Mouse (Mus musculus) liver, embryonic 16.5 days (tissue): ENCODE results near the gene Cers1. TPM values are rescaled to one million over a fixed set of nuclear protein-coding genes. Genes with fewer than 3 reads are reported as not detected.

Experiments used
- ATAC-seq: fragments of 200-750 bp; cut with Nextera tagmentation; 2 replicates; pipeline ENCODE4 v1.8.0; 2017; ENCODE audit warnings: low read depth, mild to moderate bottlenecking, moderate number of reproducible peaks, moderate library complexity
- H3K27ac ChIP-seq: fragments of 300-500 bp; sonication (generic); 2 replicates; pipeline ENCODE4 v1.5.1; 2014; ENCODE audit warnings: mild to moderate bottlenecking, low read length
- H3K27me3 ChIP-seq: fragments of 300-500 bp; sonication (generic); 2 replicates; pipeline ENCODE4 v1.6.1; 2014; ENCODE audit warnings: low read depth, low read length, mixed read lengths; ENCODE audit not compliant: control insufficient read depth, insufficient read depth
- H3K36me3 ChIP-seq: fragments of 300-500 bp; sonication (generic); 2 replicates; pipeline ENCODE4 v1.6.1; 2014; ENCODE audit warnings: mild to moderate bottlenecking; ENCODE audit not compliant: control insufficient read depth, insufficient read depth
- H3K4me1 ChIP-seq: fragments of 300-500 bp; sonication (generic); 2 replicates; pipeline ENCODE4 v1.6.1; 2014; ENCODE audit warnings: low read depth, low read length, mixed read lengths; ENCODE audit not compliant: control insufficient read depth
- H3K4me2 ChIP-seq: fragments of 300-500 bp; sonication (generic); 2 replicates; pipeline ENCODE4 v1.6.1; 2014; ENCODE audit warnings: low read depth, low read length, mixed read lengths
- H3K4me3 ChIP-seq: fragments of 300-500 bp; sonication (generic); 2 replicates; pipeline ENCODE4 v1.5.1; 2014; ENCODE audit warnings: low read depth, mild to moderate bottlenecking, low read length
- H3K9ac ChIP-seq: fragments of 300-500 bp; sonication (generic); 2 replicates; pipeline ENCODE4 v1.6.1; 2014; ENCODE audit warnings: low read depth, low read length
- H3K9me3 ChIP-seq: fragments of 300-500 bp; sonication (generic); replicated peaks from 2 replicates; pipeline ENCODE4 v1.6.1; 2016; ENCODE audit warnings: low read length; ENCODE audit not compliant: control insufficient read depth
- WGBS: fragments of 180-500 bp; shearing (Covaris S2); extraction: QIAGEN DNeasy Blood & Tissue Kit; methylation state at CpG from one replicate; pipeline ENCODE4 v1.1.7; 2014; ENCODE audit not compliant: insufficient replicate concordance; 5-methylcytosine and 5-hydroxymethylcytosine counted together
- polyA plus RNA-seq: library from polyadenylated mRNA; unstranded; fragments of >200 nt; fragmentation: Nextera tagmentation; extraction: Ambion mirVana; gene quantifications from 2 replicates; pipeline ENCODE4 v1.2.1, GENCODE M21; 2015

Gene Cers1
- polyA plus RNA-seq, 1 experiment from 2014 or later = 0.24 TPM

DNA sequence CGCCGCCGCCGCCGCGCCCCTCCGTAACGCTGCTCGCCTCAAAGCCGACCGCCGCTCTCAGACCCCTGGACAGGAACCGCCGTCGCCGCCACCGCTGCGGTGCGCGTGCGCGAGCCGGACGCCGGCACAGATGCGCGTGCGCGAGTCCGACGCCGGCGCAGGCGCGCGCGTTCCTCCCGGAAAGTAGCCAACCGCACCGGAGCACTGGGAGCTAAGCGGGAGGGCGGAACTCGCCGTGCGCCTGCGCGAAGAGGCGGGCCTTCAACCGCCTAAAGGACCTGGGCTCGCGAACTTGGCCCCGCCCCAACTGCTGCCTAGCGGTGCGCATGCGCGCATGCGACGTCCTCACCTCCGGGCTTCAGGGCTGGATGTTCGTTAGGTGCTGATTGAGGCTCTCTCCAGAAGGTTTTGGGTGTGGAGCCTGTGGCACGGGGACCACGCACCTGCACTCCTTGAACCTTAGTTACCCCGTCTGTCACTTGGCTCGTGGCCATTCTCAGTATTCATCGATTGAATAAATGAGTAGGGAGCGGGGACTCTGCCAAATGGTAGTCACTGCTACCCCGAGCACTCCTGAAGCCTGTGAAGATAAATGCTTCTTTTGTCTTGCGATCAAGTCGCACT is 37.7 kb downstream of the Cers1 start, which contains the start of gene Upf1:
TSS of gene Upf1 (minus strand) at position 85 of the 624 bp plus-strand sequence.
- H3K4me1 ChIP-seq = peaks cover 76% of the 10 kb centered on the region
- no peaks in the 10 kb centered on the region for H3K9me3 ChIP-seq
- peak; percentile 85 for ATAC-seq
- H3K36me3 ChIP-seq = peaks cover 11% of the 10 kb centered on the region
- peak within 1 kb of the TSS; percentile 97 for H3K4me2 ChIP-seq
- peak within 1 kb of the TSS; percentile 96 for H3K27ac ChIP-seq
- H3K4me3 ChIP-seq = peak within 1 kb of the TSS; percentile 96
- no peaks in the 10 kb centered on the region for H3K27me3 ChIP-seq
- WGBS = under 1% methylated on average over 65 of the region's 69 CpGs
- H3K9ac ChIP-seq = peak within 1 kb of the TSS; percentile 99

DNA sequence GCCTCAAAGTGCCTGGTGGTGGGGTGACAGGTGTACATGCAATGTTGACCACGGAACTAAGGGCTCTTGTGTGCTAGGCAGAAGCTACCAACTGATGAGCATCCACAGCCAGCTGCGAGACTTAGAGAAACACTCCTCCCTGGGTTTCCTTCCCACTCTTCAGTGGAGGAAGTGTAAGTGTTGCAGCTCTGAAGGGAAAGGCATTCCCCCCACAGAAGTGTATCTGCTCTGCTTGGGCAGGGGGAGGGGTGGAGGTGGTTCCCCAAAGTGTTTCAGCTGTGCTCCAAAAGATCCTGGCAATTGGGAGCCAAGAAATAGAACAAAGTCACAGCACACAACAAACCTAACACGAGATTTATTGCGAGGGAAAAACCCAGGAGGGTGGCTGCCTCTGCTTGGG is 38.4 kb downstream of the Cers1 start:
- H3K27ac ChIP-seq = peak overlapping the region; percentile 96
- 30% methylated on average over 4 of the region's 4 CpGs for WGBS
- H3K9me3 ChIP-seq = no peaks in the 10 kb centered on the region
- peaks cover 9% of the 10 kb centered on the region for H3K36me3 ChIP-seq
- no peaks in the 10 kb centered on the region for H3K27me3 ChIP-seq
- ATAC-seq = no peak
- H3K4me1 ChIP-seq = peaks cover 69% of the 10 kb centered on the region
- peak overlapping the region; percentile 59 for H3K9ac ChIP-seq
- peak overlapping the region; percentile 96 for H3K4me3 ChIP-seq
- H3K4me2 ChIP-seq = peak overlapping the region; percentile 86

DNA sequence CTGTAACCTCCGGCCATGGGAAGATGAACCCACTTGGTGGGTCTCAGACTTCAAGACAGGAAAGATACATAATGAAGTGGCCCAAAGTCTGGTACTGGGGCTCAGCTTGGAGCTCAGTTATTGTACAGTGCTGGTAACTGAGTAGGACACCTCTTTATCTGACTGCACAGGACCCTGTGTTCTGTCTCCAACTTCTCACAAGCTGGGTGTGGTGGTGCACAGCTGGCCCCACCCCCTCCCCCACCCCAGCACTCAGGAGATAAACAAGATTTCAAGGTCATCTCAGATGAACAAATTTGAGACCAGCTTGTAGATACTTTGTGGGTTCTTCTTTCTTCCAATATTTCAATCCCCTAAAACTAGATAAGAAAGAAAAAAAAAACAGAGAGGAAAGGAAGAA is 40.5 kb downstream of the Cers1 start:
- peak overlapping the region; percentile 87 for H3K27ac ChIP-seq
- peak; percentile 76 for ATAC-seq
- 28% methylated on average over 1 of the region's 1 CpGs for WGBS

DNA sequence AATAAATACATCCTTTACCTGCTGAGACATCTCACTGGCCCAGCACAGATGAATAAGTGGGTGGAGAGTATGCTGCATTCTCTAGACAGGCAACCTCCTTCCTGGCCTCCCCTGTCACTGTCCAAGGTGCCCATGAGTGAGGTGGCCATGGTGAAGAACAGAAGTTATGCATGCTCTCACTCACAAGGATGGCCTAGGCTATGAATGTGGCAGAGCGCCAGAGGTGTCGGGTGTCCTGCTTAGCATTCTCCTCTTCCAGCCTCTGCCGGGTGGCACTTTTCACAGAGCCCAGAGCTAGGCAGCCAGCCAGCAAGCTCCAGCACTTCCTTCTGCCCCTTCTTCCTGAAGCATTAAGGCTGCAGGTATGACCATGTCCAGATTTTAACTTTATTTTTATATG is 43.8 kb downstream of the Cers1 start:
- Histone ChIP-seq H3K4me1 (peaks cover 33% of the 10 kb centered on the region), H3K4me2 (no peak overlapping the region), H3K27ac (no peak overlapping the region), H3K27me3 (no peaks in the 10 kb centered on the region), H3K36me3 (no peaks in the 10 kb centered on the region), H3K9ac (no peak overlapping the region), H3K4me3 (no peak overlapping the region), H3K9me3 (peaks cover 2% of the 10 kb centered on the region; the same call in 1 of the 2 replicates)
- WGBS = 65% methylated on average over 3 of the region's 3 CpGs
- ATAC-seq = no peak

More for the DNA sequence above, 40.5 kb downstream of the Cers1 start:
- Histone ChIP-seq H3K4me2 (peak overlapping the region; percentile 60), H3K9me3 (peaks cover 2% of the 10 kb centered on the region; the same call in 1 of the 2 replicates), H3K4me1 (peaks cover 48% of the 10 kb centered on the region), H3K4me3 (peak overlapping the region; percentile 2), H3K27me3 (no peaks in the 10 kb centered on the region), H3K36me3 (no peaks in the 10 kb centered on the region), H3K9ac (peak overlapping the region; percentile 0)

DNA sequence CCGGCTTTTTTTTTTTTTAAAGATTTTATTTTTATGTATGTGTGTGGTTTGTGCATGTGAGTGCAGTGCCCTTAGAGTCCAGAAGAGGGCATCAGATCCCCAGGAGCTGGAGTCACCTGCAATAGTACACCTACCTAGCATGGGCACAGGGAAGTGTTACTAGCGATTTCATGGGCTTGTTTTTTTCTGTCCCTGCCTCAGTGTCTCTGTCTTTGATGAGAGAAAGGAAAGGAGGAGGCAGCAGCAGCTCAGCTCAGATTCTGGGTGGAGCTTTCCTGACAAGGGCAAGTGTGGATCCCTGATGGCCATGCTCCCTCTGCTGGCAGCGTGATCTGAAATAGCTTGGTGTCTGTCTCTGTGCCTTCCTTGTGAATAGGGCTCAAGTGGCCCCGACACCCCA is 45.2 kb downstream of the Cers1 start:
- H3K9ac ChIP-seq = no peak overlapping the region
- no peaks in the 10 kb centered on the region for H3K27me3 ChIP-seq
- H3K9me3 ChIP-seq = peaks cover 2% of the 10 kb centered on the region; the same call in 1 of the 2 replicates
- 44% methylated on average over 4 of the region's 4 CpGs for WGBS
- H3K4me2 ChIP-seq = no peak overlapping the region
- peaks cover 21% of the 10 kb centered on the region for H3K4me1 ChIP-seq
- H3K27ac ChIP-seq = no peak overlapping the region
- H3K36me3 ChIP-seq = no peaks in the 10 kb centered on the region
- no peak overlapping the region for H3K4me3 ChIP-seq
- no peak for ATAC-seq

DNA sequence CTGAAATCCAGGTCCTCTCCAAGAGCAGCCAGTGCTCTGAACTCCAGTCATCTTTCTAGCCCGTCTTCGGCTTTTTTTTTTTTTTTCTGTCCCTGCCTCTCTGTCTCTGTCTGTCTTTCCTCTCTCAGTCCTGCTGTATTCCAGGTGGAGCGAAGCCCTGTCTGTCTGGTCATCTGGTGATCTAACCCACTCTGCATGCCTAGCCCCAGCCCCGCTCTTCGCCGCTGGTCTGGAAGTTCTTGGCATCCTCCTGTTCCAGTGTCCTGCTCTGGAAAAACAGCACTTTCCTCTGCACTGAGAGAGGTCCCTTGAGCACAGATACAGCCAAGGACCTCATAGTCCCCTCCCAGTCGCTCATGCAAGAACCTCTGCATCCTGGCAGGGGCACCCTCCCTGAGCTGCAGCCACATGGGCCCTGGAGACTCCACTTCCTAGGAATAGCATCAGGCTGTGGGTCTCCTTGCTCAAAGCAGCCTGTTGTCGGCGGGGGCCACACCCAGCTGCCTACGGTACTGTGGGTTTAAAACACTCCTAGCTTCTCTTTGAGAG is 46.0 kb downstream of the Cers1 start:
- H3K4me1 ChIP-seq = peaks cover 16% of the 10 kb centered on the region
- H3K4me3 ChIP-seq = no peak overlapping the region
- no peak overlapping the region for H3K9ac ChIP-seq
- H3K27ac ChIP-seq = no peak overlapping the region
- H3K9me3 ChIP-seq = peaks cover 2% of the 10 kb centered on the region; the same call in 1 of the 2 replicates
- H3K36me3 ChIP-seq = no peaks in the 10 kb centered on the region
- H3K27me3 ChIP-seq = no peaks in the 10 kb centered on the region
- no peak overlapping the region for H3K4me2 ChIP-seq
- ATAC-seq = no peak
- WGBS = 72% methylated on average over 10 of the region's 10 CpGs

DNA sequence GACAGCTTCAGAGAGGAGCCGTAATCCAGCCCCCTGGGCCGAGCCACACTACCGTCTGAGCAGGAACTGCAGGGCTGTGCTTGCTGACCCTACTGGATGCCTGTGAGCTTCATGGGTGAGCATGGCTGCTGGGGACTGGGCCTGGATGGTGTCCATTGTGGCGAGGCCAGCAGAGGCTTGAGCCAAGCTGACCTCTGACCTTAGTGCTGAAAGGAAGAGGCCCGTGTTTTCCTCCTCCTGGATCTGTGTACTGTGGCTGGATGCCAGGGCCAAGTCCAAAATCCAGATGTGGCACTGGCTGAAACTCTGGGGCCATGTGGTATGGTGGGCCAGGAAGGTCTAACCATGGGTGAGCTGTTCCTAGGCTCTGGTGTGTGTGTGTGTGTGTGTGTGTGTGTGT is 48.5 kb downstream of the Cers1 start:
- H3K9me3 ChIP-seq = peaks cover 2% of the 10 kb centered on the region; the same call in 1 of the 2 replicates
- H3K36me3 ChIP-seq = no peaks in the 10 kb centered on the region
- H3K9ac ChIP-seq = no peak overlapping the region
- no peaks in the 10 kb centered on the region for H3K27me3 ChIP-seq
- 44% methylated on average over 5 of the region's 5 CpGs for WGBS
- peaks cover 8% of the 10 kb centered on the region for H3K4me1 ChIP-seq
- peak overlapping the region; percentile 49 for H3K27ac ChIP-seq
- peak; percentile 79 for ATAC-seq
- no peak overlapping the region for H3K4me2 ChIP-seq
- H3K4me3 ChIP-seq = no peak overlapping the region

DNA sequence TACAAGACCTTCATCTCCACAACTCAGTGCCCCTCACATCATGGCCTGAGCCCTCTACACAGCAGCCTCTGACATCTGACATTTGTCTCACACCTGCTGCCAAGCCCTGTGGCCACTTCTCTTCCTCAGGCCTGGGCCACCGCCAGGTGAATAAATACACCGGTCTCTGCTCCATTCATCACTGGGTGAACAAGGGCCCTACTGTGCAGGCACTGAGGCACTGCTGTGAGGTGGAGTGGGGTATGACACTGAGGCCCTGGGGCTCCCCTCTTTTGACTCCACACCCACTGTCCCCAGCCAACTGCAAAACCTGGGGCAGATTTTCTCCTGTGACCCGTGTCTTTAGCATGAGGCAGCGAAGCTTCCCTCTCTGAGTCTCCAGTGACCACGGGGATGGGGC is 51.0 kb downstream of the Cers1 start:
- H3K9ac ChIP-seq = no peak overlapping the region
- no peak for ATAC-seq
- H3K36me3 ChIP-seq = no peaks in the 10 kb centered on the region
- WGBS = 56% methylated on average over 5 of the region's 5 CpGs
- H3K9me3 ChIP-seq = no peaks in the 10 kb centered on the region
- peaks cover 8% of the 10 kb centered on the region for H3K4me1 ChIP-seq
- no peak overlapping the region for H3K4me2 ChIP-seq
- H3K4me3 ChIP-seq = no peak overlapping the region
- no peak overlapping the region for H3K27ac ChIP-seq
- H3K27me3 ChIP-seq = peaks cover 7% of the 10 kb centered on the region

DNA sequence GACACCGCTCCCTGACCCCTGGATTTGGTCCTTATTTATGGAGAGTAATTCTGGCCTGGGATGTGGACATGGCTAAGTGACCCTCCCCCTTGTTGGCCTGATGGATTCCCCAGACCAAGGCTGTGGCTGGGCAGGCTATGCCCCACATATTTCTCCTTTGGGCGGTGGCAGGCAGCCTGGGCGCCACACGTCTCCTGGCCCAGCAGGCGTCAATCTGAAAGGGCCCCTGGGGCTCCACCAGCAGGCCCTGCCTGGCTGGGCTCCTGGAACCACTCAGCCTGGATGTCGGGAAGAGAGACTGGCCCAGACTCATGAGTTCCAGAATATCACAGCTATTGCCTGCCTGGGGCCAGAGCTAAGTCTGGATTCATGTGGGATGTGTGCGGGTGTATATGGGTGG is 54.9 kb downstream of the Cers1 start:
- H3K9ac ChIP-seq = no peak overlapping the region
- ATAC-seq = no peak
- no peaks in the 10 kb centered on the region for H3K9me3 ChIP-seq
- H3K4me3 ChIP-seq = no peak overlapping the region
- H3K4me2 ChIP-seq = no peak overlapping the region
- 80% methylated on average over 7 of the region's 7 CpGs for WGBS
- H3K27ac ChIP-seq = no peak overlapping the region
- peaks cover 46% of the 10 kb centered on the region for H3K27me3 ChIP-seq
- H3K36me3 ChIP-seq = no peaks in the 10 kb centered on the region
- peaks cover 27% of the 10 kb centered on the region for H3K4me1 ChIP-seq
